Mouse (Mus musculus) cerebellum, adult 9-10 months (tissue): ENCODE data around the gene Tmem179.

ENCODE experiments used
- DNase-seq: peaks from one replicate; pipeline ENCODE4 v3.0.0; 2022

Tmem179 gene

DNA sequence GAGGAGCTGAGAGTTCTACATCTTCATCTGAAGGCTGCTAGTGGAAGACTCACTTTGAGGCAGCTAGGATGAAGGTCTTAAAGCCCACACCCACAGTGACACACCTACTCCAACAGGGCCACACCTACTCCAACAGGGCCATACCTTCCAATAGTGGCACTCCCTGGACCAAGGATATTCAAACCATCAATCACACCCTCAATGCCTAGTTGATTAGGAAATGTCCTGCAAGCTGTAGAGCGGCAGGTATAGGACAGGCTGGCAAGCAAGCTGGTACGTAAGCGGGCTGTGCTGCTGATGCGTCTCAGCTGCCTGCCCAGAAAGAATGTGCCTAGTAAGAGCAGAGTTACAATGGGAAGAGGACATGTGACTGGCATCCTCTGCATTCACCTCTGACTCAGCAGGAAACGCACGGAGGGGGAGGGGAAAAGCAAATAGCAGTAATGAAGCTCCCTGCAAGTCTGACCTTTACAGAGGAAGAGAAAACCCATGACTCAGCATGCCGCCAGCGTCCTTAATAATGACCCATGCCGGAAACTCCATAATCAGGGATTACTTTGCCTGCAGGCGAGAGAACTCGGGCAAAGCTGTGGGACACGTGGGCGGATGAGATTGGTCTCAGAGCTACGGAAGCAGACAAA, at the start of gene Tmem179:
Gene Tmem179, minus strand, starts transcription at position 51 of the 641 bp plus-strand sequence.
- no peak for DNase-seq

DNA sequence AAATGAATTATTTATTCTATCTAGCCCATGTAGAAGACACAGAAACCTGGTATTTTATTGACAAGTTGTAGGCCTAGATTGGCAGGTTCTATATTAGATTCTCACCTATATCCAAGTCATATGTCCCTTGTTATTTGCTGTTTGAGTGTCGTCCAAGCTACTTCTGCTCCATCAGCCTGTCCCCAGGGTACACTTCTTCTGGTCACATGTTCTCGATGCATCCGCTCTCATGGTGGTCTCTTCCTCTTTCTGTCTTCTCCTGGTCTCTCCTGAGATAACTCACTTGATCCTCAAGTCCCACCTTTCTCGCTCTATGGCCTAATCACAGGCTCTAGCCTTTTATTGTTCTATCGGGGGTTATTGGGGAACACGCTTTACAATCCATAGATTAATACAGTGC, 46.5 kb upstream of the Tmem179 start:
- DNase-seq: no peak

DNA sequence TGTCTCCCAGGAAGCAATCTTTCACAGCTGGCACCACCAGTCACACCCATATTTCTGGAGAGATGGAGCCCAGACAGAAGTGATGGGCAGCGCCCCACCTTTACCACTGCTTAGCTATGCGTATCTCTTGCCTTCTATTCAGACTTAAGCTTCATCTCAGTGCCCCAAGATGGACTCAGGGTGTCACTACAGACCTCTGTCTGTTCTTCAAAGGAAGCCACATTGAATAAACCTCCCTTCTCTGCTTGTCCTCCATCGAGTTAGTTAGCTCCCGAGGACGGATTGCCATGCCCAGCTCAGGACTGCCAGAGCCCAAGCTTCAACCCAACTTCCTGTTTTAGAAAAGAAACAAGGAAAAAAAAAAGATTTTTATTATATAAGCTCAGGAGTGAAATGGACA, 45.9 kb upstream of the Tmem179 start:
- no peak for DNase-seq

DNA sequence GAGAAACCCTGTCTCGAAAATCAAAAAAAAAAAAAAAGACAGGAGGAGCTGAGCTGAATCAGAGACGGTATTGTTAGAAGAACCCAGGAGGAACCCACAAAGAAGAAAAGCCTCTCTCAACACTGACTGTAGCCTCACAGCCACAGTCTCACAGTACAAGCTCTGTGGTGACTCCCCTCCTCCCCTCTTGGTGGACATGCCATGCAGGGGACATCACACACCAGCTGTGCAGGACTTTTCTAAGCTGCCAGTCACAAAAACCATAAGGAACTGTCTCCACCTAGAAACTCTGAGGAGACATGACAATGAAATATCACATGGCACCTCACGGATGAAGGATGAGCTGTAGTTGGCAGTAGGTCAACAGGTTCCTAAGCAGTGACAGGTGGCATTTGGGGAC, 44.6 kb upstream of the Tmem179 start:
- no peak for DNase-seq

DNA sequence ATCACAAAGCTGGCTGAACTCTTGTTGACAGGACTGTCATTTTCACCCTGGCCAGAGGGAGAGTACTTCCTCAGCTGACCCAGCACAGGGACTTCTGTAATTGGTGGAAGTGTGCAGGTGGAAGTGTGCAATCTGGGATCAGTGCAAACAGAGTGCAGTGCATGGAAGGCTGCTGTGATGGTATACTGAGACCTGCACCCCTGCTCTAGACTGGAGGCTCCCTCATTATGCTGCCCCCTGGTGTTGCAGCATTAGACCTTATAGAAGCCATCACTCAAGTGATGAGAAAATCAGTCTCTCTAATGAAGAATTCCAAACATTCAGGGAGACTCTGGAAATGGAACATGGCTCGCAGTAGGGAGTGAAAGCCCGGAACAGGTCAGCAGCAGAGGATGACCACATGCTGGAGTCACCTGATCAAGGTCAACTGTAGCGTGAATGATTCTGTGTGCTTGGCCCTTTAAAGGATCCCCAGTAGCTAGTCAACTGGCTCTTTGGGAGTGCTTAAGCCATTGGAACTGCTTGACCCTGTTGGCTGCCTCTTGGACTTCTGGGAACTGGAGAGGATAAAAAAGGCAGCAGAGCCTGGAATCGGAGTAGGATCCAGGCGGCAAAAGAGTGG, 43.7 kb upstream of the Tmem179 start:
- no peak for DNase-seq

DNA sequence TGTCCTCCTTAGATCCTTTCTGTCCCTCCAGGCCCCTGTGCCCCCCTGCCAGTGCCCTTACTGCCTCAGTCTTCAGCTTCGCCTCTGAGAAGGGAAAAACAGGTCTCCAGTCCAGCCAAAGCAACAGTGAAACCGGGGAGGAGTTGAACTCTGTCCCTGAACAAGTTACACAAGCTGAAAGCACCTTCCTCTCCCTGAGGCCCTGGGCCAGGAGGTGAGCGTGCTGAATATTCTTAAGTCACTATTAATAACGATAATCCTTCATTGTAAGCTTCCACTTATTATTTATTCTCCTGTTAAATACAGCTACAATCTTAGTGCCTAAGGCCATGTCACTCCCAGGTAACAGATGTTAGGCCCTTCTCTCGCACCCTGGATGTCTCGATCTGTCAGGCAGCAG, 43.1 kb upstream of the Tmem179 start:
- DNase-seq: no peak

DNA sequence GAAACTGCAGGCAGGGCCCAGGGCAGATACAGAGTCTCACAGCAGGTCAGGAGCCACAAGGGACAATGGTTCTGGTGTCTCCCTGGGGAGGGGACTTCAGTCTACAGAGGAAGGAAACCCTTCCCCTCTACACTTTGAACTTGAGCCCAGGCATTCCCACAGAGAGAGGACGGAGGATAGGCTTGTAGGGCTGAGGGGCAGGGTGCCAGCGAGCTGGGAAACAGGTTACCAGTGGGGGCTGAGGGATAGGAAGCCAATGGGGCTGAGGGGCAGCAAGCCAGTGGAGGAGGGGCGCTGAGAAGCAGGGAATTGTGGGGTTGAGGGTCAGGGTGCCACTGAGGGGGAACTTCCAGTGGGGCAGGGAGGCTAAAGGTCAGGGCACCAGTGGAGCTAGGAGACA, 42.7 kb upstream of the Tmem179 start:
- DNase-seq: no peak

DNA sequence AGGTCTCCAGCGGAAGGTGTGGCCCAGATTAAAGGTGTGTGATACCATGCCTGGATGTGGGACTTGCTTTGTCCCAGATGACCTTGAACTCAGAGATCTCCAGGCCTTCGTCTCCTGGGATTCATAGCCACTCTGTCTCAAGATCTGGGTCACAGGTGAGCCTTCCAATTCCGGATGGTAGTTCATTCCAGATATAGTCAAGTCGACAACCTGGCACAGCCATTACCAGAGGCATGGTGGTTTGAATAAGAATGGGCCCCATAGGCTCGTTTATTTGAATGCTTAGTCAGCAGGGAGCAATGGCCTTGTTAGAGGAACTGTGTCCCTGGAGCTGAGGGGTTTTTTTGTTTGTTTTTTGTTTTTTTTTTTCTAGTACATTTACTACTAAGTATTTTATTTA, 40.7 kb upstream of the Tmem179 start:
- DNase-seq: no peak

DNA sequence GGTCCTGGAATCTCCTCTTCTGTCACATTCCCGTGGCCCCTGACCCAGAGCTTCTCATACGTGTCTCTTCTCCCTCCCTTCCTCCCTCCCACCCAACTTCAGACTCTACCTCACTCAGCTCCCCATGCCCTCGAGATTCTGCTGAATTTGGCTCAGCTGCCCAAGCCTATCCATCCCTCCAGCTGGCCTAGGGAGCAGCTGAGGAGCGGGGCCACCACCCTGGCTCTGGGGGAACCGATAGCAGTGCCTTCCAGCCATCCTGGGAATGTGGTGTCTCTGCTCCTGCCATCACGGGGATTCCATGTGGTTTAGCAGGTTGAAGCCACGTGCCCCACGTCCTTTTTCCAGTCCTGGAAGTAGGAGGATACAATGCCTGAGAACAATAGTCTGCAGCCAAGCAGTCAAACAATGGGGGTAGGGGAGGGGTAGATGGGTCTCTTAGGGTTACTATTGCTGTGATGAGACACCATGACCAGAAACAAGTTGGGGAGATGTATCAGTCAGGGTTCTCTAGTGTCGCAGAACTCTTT, 40.0 kb upstream of the Tmem179 start:
- no peak for DNase-seq

DNA sequence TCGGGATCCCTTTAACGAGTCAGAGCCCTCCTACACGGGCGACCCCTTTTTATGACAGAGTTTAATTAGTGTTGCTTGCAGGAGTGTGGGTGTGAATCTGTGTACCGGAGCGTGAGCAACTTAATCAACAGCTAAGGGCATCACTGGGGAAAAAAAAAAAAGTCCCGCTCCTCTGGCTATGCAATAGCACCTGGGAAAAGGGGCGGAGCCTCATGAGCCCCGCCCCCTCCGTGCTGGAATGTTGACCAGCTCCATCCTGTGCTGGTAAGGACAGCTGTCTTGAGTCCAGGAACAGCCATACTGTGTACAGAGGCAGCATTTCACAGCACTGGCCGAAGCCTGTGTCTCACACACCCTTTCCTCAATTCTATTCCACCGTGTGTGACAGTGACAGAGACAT, 38.4 kb upstream of the Tmem179 start:
- no peak for DNase-seq

DNA sequence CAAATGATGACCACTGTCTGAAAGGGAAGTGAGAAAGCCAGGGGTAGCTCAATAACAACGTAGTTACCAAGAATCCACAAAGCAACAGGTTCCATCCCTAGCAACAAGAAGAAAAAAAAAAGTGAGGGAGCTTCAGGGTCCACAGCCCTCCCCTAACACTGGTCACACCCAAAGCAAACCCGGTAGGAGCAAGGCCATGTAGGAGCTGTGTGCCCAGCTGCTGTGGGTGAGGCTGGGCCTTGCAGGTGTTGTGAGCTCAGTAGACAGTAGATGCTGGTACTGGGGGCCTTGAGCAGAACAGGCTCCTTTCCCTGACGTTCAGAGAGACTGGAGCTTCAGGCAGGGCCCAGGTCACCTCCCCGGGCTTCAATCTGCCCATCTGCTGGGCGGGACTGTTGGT, 36.0 kb upstream of the Tmem179 start:
- DNase-seq: no peak

DNA sequence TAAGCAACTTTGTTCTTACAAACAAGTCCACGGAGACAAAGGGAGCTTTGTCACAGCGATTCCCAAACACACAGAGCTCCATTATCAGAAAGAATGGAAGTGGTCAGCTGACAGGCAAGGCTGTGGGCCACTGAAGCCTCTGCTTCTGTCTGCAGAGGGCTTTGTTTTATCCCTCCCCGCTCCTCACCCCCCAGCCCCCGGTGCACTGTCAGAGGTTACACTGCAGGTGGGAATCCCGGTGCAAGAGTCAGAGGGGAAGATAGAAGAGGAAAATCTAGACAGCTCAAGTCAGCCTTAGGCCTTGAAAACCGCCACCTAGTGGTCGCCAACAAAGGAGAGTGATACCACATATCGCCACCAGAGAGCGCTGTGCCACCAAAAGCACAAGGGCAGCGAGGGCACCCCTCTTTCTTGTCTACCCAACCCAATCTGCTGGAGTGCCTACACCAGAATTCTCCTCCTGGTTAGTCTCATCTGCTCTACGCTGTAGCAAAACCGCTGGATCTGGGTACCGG, 35.4 kb upstream of the Tmem179 start:
- peak; percentile 92 for DNase-seq

DNA sequence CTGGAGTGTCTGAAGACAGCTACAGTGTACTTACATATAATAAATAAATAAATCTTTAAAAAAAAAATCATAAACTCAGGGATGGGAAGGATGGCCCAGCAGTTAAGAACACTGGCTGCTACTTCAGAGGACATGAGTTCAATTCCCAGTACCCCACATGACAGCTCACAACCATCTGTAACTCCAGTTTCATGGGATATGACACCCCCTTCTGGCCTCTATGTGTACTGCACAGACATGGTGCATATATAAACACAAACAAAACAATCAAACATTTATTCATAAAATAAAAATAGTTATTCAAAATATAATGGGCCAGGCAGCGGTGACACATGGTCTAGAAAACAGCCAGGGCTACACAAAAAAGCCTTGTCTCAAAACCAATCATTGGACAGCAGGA, 32.7 kb upstream of the Tmem179 start:
- no peak for DNase-seq

DNA sequence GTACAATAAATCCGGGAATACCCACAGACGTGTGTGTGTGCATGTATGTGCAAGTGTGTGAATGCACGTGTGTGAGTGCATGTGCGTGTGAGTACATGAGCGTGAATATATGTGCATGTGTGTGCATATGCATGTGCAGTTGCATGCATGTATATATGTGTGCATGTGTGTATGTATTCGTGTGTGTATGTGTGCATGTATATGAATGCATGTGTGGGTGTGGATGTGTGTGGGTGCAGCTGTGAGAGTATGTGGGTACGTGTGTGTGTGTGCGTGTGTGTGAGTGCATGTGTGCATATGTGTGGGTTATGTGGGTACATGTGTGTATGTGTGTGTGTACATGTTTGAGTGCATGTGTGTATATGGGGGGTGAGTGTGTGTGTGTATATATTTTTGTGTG, 29.6 kb upstream of the Tmem179 start:
- DNase-seq: no peak

DNA sequence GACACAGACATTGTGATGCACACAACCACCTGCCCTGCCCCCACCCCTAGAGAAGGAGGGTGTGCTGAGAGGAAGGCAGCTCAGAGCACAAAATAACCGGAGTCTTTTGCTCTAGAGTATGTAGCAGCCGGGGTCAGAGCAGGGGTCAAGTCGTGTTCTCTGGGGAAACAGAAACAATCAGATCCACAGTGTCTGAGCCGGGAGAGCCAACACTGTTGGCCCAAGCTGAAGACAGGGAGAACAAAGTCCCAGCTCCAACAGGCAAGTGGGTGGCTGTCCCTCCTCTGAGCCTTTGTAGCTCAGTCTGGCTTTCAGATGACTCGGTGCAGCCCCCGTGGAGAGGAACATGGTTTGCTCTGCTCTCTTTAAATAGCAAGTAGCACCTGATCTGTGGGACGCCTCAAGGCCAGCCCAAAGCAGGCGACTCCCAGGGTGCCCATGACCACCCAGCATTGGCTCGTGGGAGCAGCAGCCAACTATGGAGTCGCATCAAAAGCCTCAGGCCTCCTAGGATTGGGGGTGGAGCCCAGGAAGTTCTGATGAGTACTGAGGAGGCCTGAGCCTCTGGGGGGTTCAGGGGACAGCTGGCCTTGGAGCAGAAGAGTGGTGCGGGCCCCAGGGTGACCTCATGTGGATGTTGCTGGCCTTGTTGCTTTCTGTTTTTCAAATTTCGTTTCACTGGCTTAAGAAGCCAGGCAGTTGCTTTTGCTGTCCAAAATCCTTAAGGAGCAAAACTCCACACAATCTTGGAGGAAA, 28.6 kb upstream of the Tmem179 start:
- no peak for DNase-seq

DNA sequence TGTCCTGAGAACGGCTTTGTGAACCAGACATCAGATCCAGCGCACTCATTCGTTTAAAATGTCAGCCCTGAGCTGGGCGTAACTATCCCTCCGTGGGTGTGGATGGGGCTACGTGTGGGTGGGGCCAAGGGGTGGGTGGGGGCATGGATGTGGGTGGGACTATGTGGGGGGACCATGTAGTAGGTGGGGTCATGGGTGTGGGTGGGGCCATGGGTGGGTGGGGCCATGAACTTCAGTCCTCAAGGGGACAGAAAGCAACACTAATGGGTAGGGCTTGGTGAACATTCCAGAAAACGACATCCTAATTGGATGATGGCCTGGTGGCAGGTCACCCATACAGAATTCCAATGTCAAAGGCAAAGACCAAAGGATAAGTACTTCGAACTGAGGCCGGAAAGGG, 27.4 kb upstream of the Tmem179 start:
- DNase-seq: no peak

DNA sequence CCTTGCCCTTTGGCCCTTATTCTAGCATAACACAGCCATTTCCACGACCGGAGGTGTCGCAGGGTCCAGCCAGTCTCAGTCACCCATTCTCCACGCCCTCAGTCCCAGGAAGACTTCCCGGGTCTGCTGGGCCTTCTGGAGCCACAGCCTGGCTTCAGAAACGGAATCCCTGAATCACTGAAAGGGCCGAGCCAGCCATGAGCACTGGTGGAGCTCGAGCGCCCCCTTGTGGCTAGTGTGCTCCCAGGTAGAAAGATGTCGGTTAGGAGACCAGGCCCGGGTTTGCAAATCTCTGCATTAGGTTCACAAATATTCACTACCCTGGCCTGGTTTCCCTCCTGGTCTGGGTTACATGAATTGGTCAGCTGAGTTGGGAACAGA, 26.4 kb upstream of the Tmem179 start:
- DNase-seq: peak; percentile 77

DNA sequence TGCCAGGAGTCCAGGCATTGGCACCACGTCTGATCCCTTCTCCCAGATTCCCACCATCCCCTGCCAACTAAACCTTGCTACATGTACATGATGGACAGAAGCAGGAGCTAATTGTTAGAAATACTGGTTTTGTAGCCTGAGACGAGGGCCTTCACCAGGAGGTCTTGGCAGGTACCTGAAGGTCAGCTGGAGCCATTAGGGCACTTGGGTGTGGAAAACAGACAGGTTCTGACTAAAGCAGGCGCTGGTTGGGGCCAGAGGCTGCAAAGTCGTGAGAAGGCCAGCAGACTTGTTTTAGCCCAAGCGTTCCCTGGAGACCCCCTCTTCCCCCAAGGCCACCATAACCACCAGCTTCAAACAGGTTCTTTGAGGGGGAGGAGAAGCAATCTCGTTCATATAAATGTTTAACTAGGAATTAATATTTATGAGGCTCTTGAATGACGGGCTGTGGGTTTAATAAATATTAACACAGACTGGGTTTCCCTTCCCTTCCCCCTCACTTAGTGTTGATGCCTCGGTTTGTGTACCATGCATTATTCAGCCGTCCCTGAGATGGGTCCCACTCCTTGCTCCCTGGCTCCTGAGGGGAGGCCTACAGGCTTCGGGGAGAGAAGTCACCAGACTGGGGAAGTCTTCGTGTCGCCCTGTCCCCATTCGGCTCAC, 25.8 kb upstream of the Tmem179 start:
- DNase-seq: no peak

DNA sequence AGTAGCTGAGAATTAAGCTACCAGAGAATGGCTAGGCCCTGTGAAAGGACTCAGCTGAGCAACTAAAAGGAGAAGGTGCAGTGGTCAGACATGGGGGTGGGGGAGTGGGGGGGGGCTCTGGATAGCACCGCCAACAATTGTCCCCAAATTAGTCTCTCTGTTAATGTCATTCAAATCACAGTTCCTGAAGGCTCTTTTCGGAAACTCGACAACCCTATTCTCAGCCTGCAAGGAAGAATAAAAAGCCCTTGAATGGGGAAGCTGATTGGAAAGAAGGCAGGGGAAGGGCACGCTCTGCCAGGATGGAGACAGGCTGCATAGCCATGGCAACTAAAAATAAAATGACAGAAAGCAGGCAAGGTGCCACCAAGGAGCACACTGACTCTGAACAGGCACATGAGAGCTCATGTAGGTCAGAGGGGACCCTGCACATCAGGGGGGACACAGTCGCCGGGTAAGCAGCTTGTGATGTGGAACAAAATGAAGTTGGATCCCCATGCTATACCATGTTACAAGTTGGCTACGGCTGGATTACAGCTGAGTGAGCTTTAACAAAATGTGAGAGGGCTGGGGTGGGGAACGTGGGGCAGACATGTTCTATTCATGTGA, 25.0 kb upstream of the Tmem179 start:
- no peak for DNase-seq

DNA sequence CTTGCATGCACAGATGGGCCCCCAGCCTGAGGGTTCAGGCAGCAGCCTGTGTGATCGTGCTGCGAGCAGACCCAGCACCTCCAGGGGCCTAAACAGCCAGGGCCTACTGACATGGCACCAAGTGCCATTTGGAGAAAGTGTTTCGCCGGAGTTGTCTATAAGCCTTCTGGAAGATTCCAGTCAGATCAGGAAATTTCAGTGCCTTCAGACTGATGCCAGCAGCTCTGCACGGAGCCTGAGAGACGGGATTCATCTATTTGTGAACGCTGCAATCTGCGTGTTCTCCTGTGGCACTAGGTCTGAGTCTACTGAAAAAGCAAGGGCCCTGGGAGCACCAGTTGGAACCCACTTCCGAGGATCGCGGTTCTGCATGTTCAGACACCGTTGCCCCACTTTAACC, 23.8 kb upstream of the Tmem179 start:
- DNase-seq: no peak

DNA sequence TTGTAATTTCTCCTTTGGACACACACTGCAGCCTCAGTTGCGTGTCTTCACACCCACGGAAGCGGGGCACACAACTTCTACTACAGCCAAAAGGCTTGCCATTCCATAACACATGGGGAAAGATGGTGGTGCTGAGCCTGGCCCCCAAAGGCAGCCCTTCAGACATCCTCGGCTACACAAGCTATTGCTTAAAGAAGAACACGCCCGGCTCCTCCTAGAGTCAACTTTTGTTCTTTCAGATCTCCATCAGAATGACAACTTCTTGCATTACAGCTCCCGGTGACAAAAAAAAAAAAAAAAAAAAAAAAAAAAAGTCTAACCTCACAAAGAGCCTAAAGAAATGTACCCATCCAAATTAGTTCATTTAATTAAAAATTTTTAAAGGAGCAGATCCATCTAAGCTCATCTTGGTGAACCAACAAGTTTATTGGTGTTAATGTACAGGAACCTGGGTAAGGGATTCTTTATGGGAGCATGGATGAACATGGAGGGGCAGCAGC, 23.0 kb upstream of the Tmem179 start:
- no peak for DNase-seq

DNA sequence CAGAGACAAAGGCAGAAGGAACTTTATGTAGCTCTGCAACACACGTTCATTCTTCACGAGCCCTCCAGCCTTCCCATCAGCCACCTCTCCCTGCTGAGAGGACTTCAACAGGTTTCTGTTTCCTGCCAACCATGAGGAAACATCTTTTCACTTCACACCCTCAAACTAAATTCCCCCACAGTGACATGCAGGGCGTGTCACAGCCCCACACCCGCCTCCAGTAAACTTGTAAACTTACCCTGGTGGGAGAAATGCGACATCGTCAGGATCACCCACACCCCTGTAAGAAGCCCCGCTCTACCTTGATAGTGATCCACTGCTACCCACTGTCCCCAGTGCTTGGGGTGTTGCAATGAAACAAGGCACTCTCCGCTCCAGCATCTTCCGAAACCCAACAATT, 21.8 kb upstream of the Tmem179 start:
- DNase-seq: no peak

DNA sequence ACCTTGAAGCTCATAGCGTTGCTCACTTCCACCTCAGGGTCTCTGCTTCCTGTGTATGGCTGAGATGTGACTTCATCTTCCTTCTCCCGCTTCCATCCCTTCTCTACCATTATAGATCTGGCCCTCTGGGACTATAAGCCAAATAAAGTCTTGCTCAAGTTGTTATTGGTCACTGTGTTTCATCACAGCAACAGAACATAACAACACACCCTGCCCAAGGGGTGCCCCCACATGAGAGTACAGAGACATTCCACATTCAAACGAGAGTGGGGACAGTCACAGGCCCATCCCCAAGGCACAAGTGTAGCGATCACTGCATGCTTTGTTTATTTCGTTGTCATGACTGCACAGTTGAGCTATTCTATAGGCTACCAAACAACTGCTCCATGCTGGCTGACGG, 20.7 kb upstream of the Tmem179 start:
- DNase-seq: no peak
